Mouse (Mus musculus): Measurements from ENCODE around the gene Itsn2.
"Not testable (repeated sequence)": the region's sequence is repeated elsewhere in the genome, so short reads cannot be mapped to it uniquely, and the experiment has no call there.

Itsn2 gene

GRCm38 (mm10) chr12:4592541-4593165 lies at the start of gene Itsn2, which contains the start of gene Gm3625:
Gene Itsn2, plus strand, starts transcription at chr12:4592638.
Gene Gm3625, minus strand, starts transcription at chr12:4592927.
- peak in 1 of 2 experiments; percentile 62 for DNase-seq (ENCODE audit: low spot score in 2 of 2)

- DNase-seq (ENCODE audit: low spot score in 2 of 2) = no peak
These were observed 48.0 kb upstream of the Itsn2 start for GRCm38 (mm10) chr12:4544400-4544919.

- no peak for DNase-seq (ENCODE audit: low spot score in 2 of 2)
These were observed 47.0 kb upstream of the Itsn2 start for GRCm38 (mm10) chr12:4545425-4545824.

GRCm38 (mm10) chr12:4546491-4546890 lies 45.9 kb upstream of the Itsn2 start:
- no peak for DNase-seq (ENCODE audit: low spot score in 2 of 2)

GRCm38 (mm10) chr12:4547557-4547956 lies 44.9 kb upstream of the Itsn2 start:
- no peak for DNase-seq (ENCODE audit: low spot score in 2 of 2)

GRCm38 (mm10) chr12:4548053-4549013 lies 44.1 kb upstream of the Itsn2 start:
- DNase-seq (ENCODE audit: low spot score in 2 of 2) = peak; percentile 28 to 83

GRCm38 (mm10) chr12:4553704-4554103 lies 38.7 kb upstream of the Itsn2 start:
- not testable (repeated sequence) for DNase-seq (ENCODE audit: low spot score in 2 of 2)

GRCm38 (mm10) chr12:4555451-4555850 lies 37.0 kb upstream of the Itsn2 start:
- DNase-seq (ENCODE audit: low spot score in 2 of 2) = no peak

- DNase-seq (ENCODE audit: low spot score in 2 of 2) = no peak
These were observed 35.5 kb upstream of the Itsn2 start for GRCm38 (mm10) chr12:4556891-4557290.

- no peak for DNase-seq (ENCODE audit: low spot score in 2 of 2)
These were observed 35.0 kb upstream of the Itsn2 start for GRCm38 (mm10) chr12:4557436-4557835.

GRCm38 (mm10) chr12:4558013-4558412 lies 34.4 kb upstream of the Itsn2 start:
- no peak for DNase-seq (ENCODE audit: low spot score in 2 of 2)

GRCm38 (mm10) chr12:4558475-4559279 lies 33.8 kb upstream of the Itsn2 start:
- DNase-seq (ENCODE audit: low spot score in 2 of 2) = no peak

- DNase-seq (ENCODE audit: low spot score in 2 of 2) = no peak
These were observed 20.6 kb upstream of the Itsn2 start for GRCm38 (mm10) chr12:4571864-4572263.

GRCm38 (mm10) chr12:4574065-4574464 lies 18.4 kb upstream of the Itsn2 start:
- no peak for DNase-seq (ENCODE audit: low spot score in 2 of 2)

GRCm38 (mm10) chr12:4582326-4582725 lies 10.1 kb upstream of the Itsn2 start:
- DNase-seq (ENCODE audit: low spot score in 2 of 2) = no peak

- no peak for DNase-seq (ENCODE audit: low spot score in 2 of 2)
These were observed 4.6 kb upstream of the Itsn2 start for GRCm38 (mm10) chr12:4587846-4588245.

GRCm38 (mm10) chr12:4588603-4589002 lies 3.8 kb upstream of the Itsn2 start:
- no peak for DNase-seq (ENCODE audit: low spot score in 2 of 2)

GRCm38 (mm10) chr12:4592025-4592424 lies 413 bp upstream of the Itsn2 start:
- DNase-seq (ENCODE audit: low spot score in 2 of 2) = no peak

- DNase-seq (ENCODE audit: low spot score in 2 of 2) = peak in 1 of 2 experiments; percentile 42
These were observed 910 bp downstream of the Itsn2 start for GRCm38 (mm10) chr12:4593166-4593929.

GRCm38 (mm10) chr12:4593930-4594391 lies 1.5 kb downstream of the Itsn2 start:
- no peak for DNase-seq (ENCODE audit: low spot score in 2 of 2)

- no peak for DNase-seq (ENCODE audit: low spot score in 2 of 2)
These were observed 2.6 kb downstream of the Itsn2 start for GRCm38 (mm10) chr12:4595055-4595454.

Data from left cerebral cortex, adult 9 months (tissue).